Mouse (Mus musculus) midbrain, embryonic 16.5 days (tissue): ENCODE results near the gene Lef1. TPM values are rescaled to one million over a fixed set of nuclear protein-coding genes. Genes with fewer than 3 reads are reported as not detected.

Experiments
- ATAC-seq: fragments of 200-750 bp; cut with Nextera tagmentation; 2 replicates; pipeline ENCODE4 v1.8.0; 2017; ENCODE audit warnings: moderate TSS enrichment
- H3K27ac ChIP-seq: fragments of 300-500 bp; sonication (generic); 2 replicates; pipeline ENCODE4 v1.5.1; 2014; ENCODE audit warnings: mild to moderate bottlenecking, low read length, mixed read lengths
- H3K27me3 ChIP-seq: fragments of 300-500 bp; sonication (generic); 2 replicates; pipeline ENCODE4 v1.6.1; 2014; ENCODE audit warnings: low read depth, low read length, mixed read lengths; ENCODE audit not compliant: control insufficient read depth, insufficient read depth
- H3K36me3 ChIP-seq: fragments of 300-500 bp; sonication (generic); 2 replicates; pipeline ENCODE4 v1.6.1; 2014; ENCODE audit warnings: mild to moderate bottlenecking, low read length, moderate library complexity, mixed read lengths; ENCODE audit not compliant: control insufficient read depth, insufficient read depth
- H3K4me1 ChIP-seq: fragments of 300-500 bp; sonication (generic); 2 replicates; pipeline ENCODE4 v1.6.1; 2014; ENCODE audit warnings: mild to moderate bottlenecking, low read length, mixed read lengths; ENCODE audit not compliant: control insufficient read depth, insufficient read depth
- H3K4me2 ChIP-seq: fragments of 300-500 bp; sonication (generic); 2 replicates; pipeline ENCODE4 v1.6.1; 2014; ENCODE audit warnings: mild to moderate bottlenecking, low read length, mixed read lengths
- H3K4me3 ChIP-seq: fragments of 300-500 bp; sonication (generic); 2 replicates; pipeline ENCODE4 v1.5.1; 2014; ENCODE audit warnings: low read depth, mild to moderate bottlenecking, low read length, moderate library complexity, mixed read lengths
- H3K9ac ChIP-seq: fragments of 300-500 bp; sonication (generic); 2 replicates; pipeline ENCODE4 v1.6.1; 2014; ENCODE audit warnings: low read depth, low read length, mixed read lengths
- H3K9me3 ChIP-seq: fragments of 300-500 bp; sonication (generic); replicated peaks from 2 replicates; pipeline ENCODE4 v1.6.1; 2014; ENCODE audit warnings: mild to moderate bottlenecking, low read length, mixed read lengths; ENCODE audit not compliant: control insufficient read depth, poor library complexity, severe bottlenecking
- WGBS: fragments of 180-500 bp; shearing (Covaris S2); extraction: QIAGEN DNeasy Blood & Tissue Kit; methylation state at CpG from one replicate; pipeline ENCODE4 v1.1.7; 2014; 5-methylcytosine and 5-hydroxymethylcytosine counted together
- polyA plus RNA-seq: library from polyadenylated mRNA; unstranded; fragments of >200 nt; fragmentation: Nextera tagmentation; extraction: Ambion mirVana; gene quantifications from 2 replicates; pipeline ENCODE4 v1.2.1, GENCODE M21; 2015

Lef1 gene
- polyA plus RNA-seq, 1 experiment from 2014 or later: 81.3 TPM

GRCm38 (mm10) chr3:131254991-131255390, 144.7 kb downstream of the Lef1 start:
- no peak overlapping the region for H3K4me2 ChIP-seq
- no peaks in the 10 kb centered on the region for H3K9me3 ChIP-seq
- no peaks in the 10 kb centered on the region for H3K27me3 ChIP-seq
- no peak overlapping the region for H3K4me3 ChIP-seq
- no peaks in the 10 kb centered on the region for H3K4me1 ChIP-seq
- 90% methylated on average over 4 of the region's 4 CpGs for WGBS
- H3K27ac ChIP-seq: no peak overlapping the region
- H3K36me3 ChIP-seq: no peaks in the 10 kb centered on the region
- no peak for ATAC-seq
- H3K9ac ChIP-seq: no peak overlapping the region

DNA sequence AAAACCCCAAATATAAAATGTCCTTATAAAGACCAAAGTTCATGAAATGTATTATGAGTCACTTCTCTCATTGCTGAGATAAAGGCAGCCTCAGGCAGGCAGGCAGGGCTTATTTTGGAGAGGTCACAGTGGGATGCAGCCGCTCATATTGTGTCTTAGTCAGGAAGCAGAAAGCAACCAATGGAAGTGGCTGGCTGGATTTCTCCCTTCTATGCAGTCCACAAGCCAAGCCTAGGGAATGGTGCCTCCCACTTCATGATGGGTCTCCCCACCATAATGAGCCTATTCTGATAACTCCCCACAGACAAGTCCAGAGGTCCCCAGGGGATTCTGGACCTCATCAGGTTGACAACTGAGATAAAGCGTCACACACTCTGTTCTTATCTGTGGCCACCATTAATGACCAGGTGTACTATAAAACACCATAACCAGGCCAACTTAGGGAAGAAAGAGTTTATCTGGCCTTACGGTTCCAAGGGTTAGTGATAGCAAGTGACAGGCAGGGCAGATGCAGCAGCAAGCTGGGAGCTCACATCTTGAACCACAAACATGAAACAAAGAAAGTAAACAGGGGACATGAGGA, 145.2 kb downstream of the Lef1 start:
- Histone ChIP-seq H3K9me3 (no peaks in the 10 kb centered on the region), H3K4me2 (no peak overlapping the region), H3K4me1 (no peaks in the 10 kb centered on the region), H3K27ac (no peak overlapping the region), H3K27me3 (no peaks in the 10 kb centered on the region), H3K9ac (no peak overlapping the region), H3K4me3 (no peak overlapping the region), H3K36me3 (no peaks in the 10 kb centered on the region)
- 94% methylated on average over 3 of the region's 3 CpGs for WGBS
- ATAC-seq: no peak

- Histone ChIP-seq H3K4me2 (no peak overlapping the region), H3K36me3 (no peaks in the 10 kb centered on the region), H3K4me1 (no peaks in the 10 kb centered on the region), H3K9ac (no peak overlapping the region), H3K4me3 (no peak overlapping the region), H3K9me3 (no peaks in the 10 kb centered on the region; the same call in 1 of the 2 replicates), H3K27ac (no peak overlapping the region), H3K27me3 (no peaks in the 10 kb centered on the region)
- 84% methylated on average over 3 of the region's 3 CpGs for WGBS
- no peak for ATAC-seq
Measured at GRCm38 (mm10) chr3:131258921-131259320, 148.7 kb downstream of the Lef1 start.

DNA sequence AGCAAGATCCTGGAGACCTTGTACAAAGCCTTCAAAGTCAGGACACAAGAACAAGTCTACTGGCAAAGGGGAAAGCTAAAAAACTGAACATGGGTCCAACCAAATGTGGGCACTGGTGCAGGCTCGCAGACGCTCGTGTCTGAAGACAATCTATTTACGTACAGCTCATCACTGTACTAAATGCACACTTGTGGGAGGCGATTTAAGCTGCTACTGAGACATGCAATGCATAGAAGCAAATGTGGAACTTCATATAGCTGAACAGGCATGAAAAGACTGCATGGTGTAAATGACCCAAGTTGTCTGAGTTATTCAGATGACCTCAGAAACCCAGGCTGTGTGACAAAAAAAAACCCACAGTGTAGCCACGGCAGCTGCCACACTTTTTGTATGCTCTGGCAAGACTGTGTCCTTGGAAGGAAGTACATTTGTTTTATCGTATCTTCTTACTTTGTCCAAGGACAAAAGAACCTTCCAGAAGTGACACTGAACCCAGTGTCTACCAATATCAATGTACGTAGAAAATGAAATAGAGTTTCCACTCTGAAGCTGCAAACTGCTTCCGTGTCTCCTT, 149.2 kb downstream of the Lef1 start:
- Histone ChIP-seq H3K4me2 (no peak overlapping the region), H3K4me3 (no peak overlapping the region), H3K9ac (no peak overlapping the region), H3K27ac (no peak overlapping the region), H3K9me3 (no peaks in the 10 kb centered on the region; the same call in 1 of the 2 replicates), H3K36me3 (no peaks in the 10 kb centered on the region), H3K27me3 (no peaks in the 10 kb centered on the region), H3K4me1 (no peaks in the 10 kb centered on the region)
- WGBS: 94% methylated on average over 9 of the region's 9 CpGs
- no peak for ATAC-seq

DNA sequence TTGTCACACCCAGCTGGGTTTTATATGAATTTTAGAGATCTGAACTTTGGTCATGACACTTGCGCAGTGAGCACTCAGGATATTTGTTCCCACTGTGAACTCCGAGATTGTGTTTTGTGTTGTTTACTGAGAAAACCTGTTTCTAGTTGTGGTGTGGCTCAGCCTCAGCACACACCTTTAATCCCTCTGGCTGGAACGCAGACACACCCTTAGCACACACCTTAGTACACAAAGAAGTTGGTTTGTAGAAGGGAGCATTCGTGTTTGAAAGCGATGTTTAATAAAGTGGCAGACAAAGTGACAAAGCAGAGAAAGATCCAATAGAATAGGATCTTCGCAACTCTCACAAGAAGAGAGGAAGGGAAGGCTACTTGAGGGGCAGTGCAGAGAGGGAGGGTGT, 150.1 kb downstream of the Lef1 start:
- Histone ChIP-seq H3K4me2 (no peak overlapping the region), H3K9ac (no peak overlapping the region), H3K27ac (no peak overlapping the region), H3K36me3 (no peaks in the 10 kb centered on the region), H3K4me1 (no peaks in the 10 kb centered on the region), H3K27me3 (no peaks in the 10 kb centered on the region), H3K4me3 (no peak overlapping the region), H3K9me3 (no peaks in the 10 kb centered on the region; the same call in 1 of the 2 replicates)
- ATAC-seq: no peak
- 97% methylated on average over 6 of the region's 6 CpGs for WGBS

DNA sequence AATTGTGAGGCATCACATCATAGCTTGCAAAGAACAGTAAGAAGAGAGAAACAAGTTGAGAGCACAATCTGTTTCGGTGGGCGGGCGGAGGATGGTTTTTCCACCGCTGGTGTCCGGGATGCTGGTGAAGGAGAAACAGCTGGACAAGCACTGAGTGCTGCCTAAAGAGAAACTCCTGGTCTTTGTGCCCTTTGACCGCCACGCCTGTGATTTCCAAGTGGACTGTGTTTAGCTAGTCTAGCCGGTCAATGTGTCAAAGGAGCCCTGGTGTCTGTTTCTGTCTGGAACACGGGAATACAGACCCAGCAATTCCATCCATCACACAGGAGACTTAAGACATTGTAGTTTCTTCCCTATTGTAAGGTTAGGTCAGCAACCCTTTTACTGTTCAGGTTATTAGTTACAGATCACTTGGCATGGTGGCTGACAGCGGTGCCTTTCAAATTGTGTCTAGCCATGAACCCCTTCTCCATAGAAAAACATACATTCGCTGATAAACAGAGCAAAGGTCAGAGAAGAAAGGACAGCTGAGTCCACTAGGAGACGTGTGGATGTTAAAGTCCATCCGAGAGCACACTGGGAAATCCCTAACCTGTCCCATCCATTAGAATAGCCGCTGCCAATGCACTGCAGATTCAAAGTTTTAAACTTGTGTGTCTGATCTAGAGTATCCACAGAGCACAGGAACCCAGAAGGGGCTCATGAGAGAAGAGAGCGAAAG, 153.7 kb downstream of the Lef1 start:
- Histone ChIP-seq H3K4me1 (no peaks in the 10 kb centered on the region), H3K27me3 (no peaks in the 10 kb centered on the region), H3K9me3 (no peaks in the 10 kb centered on the region; the same call in 1 of the 2 replicates), H3K4me2 (no peak overlapping the region), H3K27ac (no peak overlapping the region), H3K4me3 (no peak overlapping the region), H3K9ac (no peak overlapping the region), H3K36me3 (no peaks in the 10 kb centered on the region)
- WGBS: 75% methylated on average over 15 of the region's 15 CpGs
- ATAC-seq: no peak

GRCm38 (mm10) chr3:131265516-131265915, 155.2 kb downstream of the Lef1 start:
- 87% methylated on average over 8 of the region's 8 CpGs for WGBS
- Histone ChIP-seq H3K27me3 (no peaks in the 10 kb centered on the region), H3K4me1 (no peaks in the 10 kb centered on the region), H3K27ac (no peak overlapping the region), H3K36me3 (no peaks in the 10 kb centered on the region), H3K4me3 (no peak overlapping the region), H3K9me3 (no peaks in the 10 kb centered on the region; the same call in 1 of the 2 replicates), H3K9ac (no peak overlapping the region), H3K4me2 (no peak overlapping the region)
- ATAC-seq: no peak

- H3K9ac ChIP-seq: no peak overlapping the region
- H3K4me2 ChIP-seq: no peak overlapping the region
- no peaks in the 10 kb centered on the region for H3K27me3 ChIP-seq
- no peaks in the 10 kb centered on the region for H3K36me3 ChIP-seq
- H3K4me3 ChIP-seq: no peak overlapping the region
- H3K4me1 ChIP-seq: peaks cover 4% of the 10 kb centered on the region; the same call in 1 of the 2 replicates
- 86% methylated on average over 3 of the region's 3 CpGs for WGBS
- no peaks in the 10 kb centered on the region for H3K9me3 ChIP-seq
- ATAC-seq: no peak
- H3K27ac ChIP-seq: no peak overlapping the region
Measured at GRCm38 (mm10) chr3:131266366-131267050, 156.2 kb downstream of the Lef1 start.

- H3K27me3 ChIP-seq: no peaks in the 10 kb centered on the region
- no peak for ATAC-seq
- H3K9ac ChIP-seq: no peak overlapping the region
- no peak overlapping the region for H3K4me2 ChIP-seq
- 14% methylated on average over 6 of the region's 6 CpGs for WGBS
- H3K4me1 ChIP-seq: peaks cover 4% of the 10 kb centered on the region; the same call in 1 of the 2 replicates
- no peaks in the 10 kb centered on the region for H3K36me3 ChIP-seq
- no peak overlapping the region for H3K4me3 ChIP-seq
- H3K27ac ChIP-seq: no peak overlapping the region
- no peaks in the 10 kb centered on the region for H3K9me3 ChIP-seq
Measured at GRCm38 (mm10) chr3:131270381-131270780, 160.1 kb downstream of the Lef1 start.
